In genomic region chr10:128964961-128965360, GRCm38 (mm10) we compare ENCODE assay signal across 24 mouse cellular contexts. TPM values are rescaled to one million over a fixed set of nuclear protein-coding genes. Genes with fewer than 3 reads are reported as not detected.
DNase-seq lines count a peak whose midpoint lies in the region; ATAC-seq lines count a peak whose summit lies in the region.
"Had no signal": no experiment of that assay in that cellular context is flagged by ENCODE, and none has a peak within 500 bp of the region (broad histone marks: within the 10 kb centered on the region; RNA-seq: fewer than 3 reads in every experiment).

No protein-coding gene starts in this region.

- H3K4me3 ChIP-seq in heart, embryonic 10.5 days, result no peak overlapping the region
- no peak overlapping the region for H3K4me3 ChIP-seq in liver, embryonic 12.5 days
- H3K4me3 ChIP-seq in limb, embryonic 10.5 days, result no peak overlapping the region
- H3K4me3 ChIP-seq: embryonic facial prominence, embryonic 10.5 days; midbrain, embryonic 13.5 days; neural tube, embryonic 12.5 days had no signal

- no peak overlapping the region for H3K4me2 ChIP-seq in liver, embryonic 12.5 days
- H3K4me2 ChIP-seq: heart, embryonic 11.5 days; midbrain, embryonic 13.5 days; neural tube, embryonic 12.5 days had no signal

- no peak overlapping the region for H3K27ac ChIP-seq in heart, embryonic 10.5 days
- H3K27ac ChIP-seq in liver, embryonic 12.5 days, result no peak overlapping the region
- no peak overlapping the region for H3K27ac ChIP-seq in limb, embryonic 10.5 days
- H3K27ac ChIP-seq: embryonic facial prominence, embryonic 10.5 days; midbrain, embryonic 13.5 days; neural tube, embryonic 12.5 days had no signal

- no peaks in the 10 kb centered on the region for H3K27me3 ChIP-seq in heart, embryonic 10.5 days (ENCODE audit: insufficient read depth, poor library complexity, severe bottlenecking)
- H3K27me3 ChIP-seq in liver, embryonic 12.5 days (replicated peaks), result peaks cover 24% of the 10 kb centered on the region
- no peaks in the 10 kb centered on the region for H3K27me3 ChIP-seq in limb, embryonic 10.5 days (ENCODE audit: low read depth, poor library complexity, severe bottlenecking)
- H3K27me3 ChIP-seq: midbrain, embryonic 13.5 days; neural tube, embryonic 12.5 days had no signal

- H3K36me3 ChIP-seq in heart, embryonic 10.5 days, result no peaks in the 10 kb centered on the region
- no peaks in the 10 kb centered on the region for H3K36me3 ChIP-seq in liver, embryonic 12.5 days
- H3K36me3 ChIP-seq in limb, embryonic 10.5 days, result no peaks in the 10 kb centered on the region
- H3K36me3 ChIP-seq: embryonic facial prominence, embryonic 10.5 days; midbrain, embryonic 13.5 days; neural tube, embryonic 12.5 days had no signal

- H3K4me1 ChIP-seq in heart, embryonic 10.5 days, result no peaks in the 10 kb centered on the region
- no peaks in the 10 kb centered on the region for H3K4me1 ChIP-seq in liver, embryonic 12.5 days
- H3K4me1 ChIP-seq in limb, embryonic 10.5 days, result no peaks in the 10 kb centered on the region
- H3K4me1 ChIP-seq: embryonic facial prominence, embryonic 10.5 days; midbrain, embryonic 13.5 days; neural tube, embryonic 12.5 days had no signal

- H3K9ac ChIP-seq in liver, embryonic 12.5 days, result no peak overlapping the region
- H3K9ac ChIP-seq: midbrain, embryonic 13.5 days; neural tube, embryonic 12.5 days had no signal

- DNase-seq in heart, adult 11 months, result peak; percentile 41
- no peak for DNase-seq in heart, embryonic 10.5 days (ENCODE audit: low spot score)
- peak; percentile 57 for DNase-seq in kidney, postnatal 10 days
- DNase-seq in yolk sac, embryonic 10.5 days (ENCODE audit: low spot score), result peak; percentile 87
- DNase-seq in limb, embryonic 10.5 days (ENCODE audit: low spot score), result no peak
- DNase-seq in lung, postnatal 36 days, result no peak
- DNase-seq: adrenal gland, adult 8-10 months; cerebellum, adult 9-10 months; gastrocnemius, postnatal 36 days; heart, postnatal 10 days; right cerebral cortex, adult 18-20 months; thymus, postnatal 36 days had no signal

- peak; percentile 80 for ATAC-seq in liver, embryonic 12.5 days
- ATAC-seq in inflammation-experienced regulatory T-cells, adult 6 months, result no peak
- ATAC-seq: forebrain, embryonic 14.5 days; lung, postnatal 0 days; midbrain, embryonic 13.5 days had no signal

- no peaks in the 10 kb centered on the region for H3K9me3 ChIP-seq in heart, embryonic 10.5 days
- no peaks in the 10 kb centered on the region for H3K9me3 ChIP-seq in liver, embryonic 12.5 days (replicated peaks)
- no peaks in the 10 kb centered on the region for H3K9me3 ChIP-seq in limb, embryonic 10.5 days (replicated peaks)
- H3K9me3 ChIP-seq: embryonic facial prominence, embryonic 10.5 days; midbrain, embryonic 13.5 days; neural tube, embryonic 12.5 days had no signal

- 75% methylated on average over 2 of the region's 2 CpGs for WGBS in heart, embryonic 10.5 days
- 43% methylated on average over 2 of the region's 2 CpGs for WGBS in liver, embryonic 12.5 days (ENCODE audit: insufficient replicate concordance)
- 80% methylated on average over 2 of the region's 2 CpGs for WGBS in limb, embryonic 10.5 days

RNA-seq across cellular contexts. Expression of gene Mettl7b, which starts 4.2 kb away (rescaled TPM):
- not detected in 2 replicates for polyA plus RNA-seq in heart, embryonic 10.5 days (2016; fragmentation: Nextera tagmentation; extraction: Ambion mirVana)
- polyA plus RNA-seq in liver, embryonic 12.5 days (2016; fragmentation: Nextera tagmentation; extraction: Ambion mirVana), result not detected in 2 replicates
- not detected for polyA plus RNA-seq in inflammation-experienced regulatory T-cells, adult 6 months (2017; shearing (Covaris generic))
- polyA plus RNA-seq in limb, embryonic 10.5 days (2016; fragmentation: Nextera tagmentation; extraction: Ambion mirVana), result 0.11 TPM in 1 of 2 replicates, not detected in the other
- polyA plus RNA-seq: embryonic facial prominence, embryonic 10.5 days; forebrain, embryonic 14.5 days; heart, embryonic 11.5 days; hindbrain, embryonic 11.5 days; midbrain, embryonic 13.5 days; neural tube, embryonic 12.5 days had no signal

RNA-seq across cellular contexts. Expression of gene Olfr9, which starts 24.3 kb away (rescaled TPM):
- not detected in 2 replicates for polyA plus RNA-seq in heart, embryonic 10.5 days (2016; fragmentation: Nextera tagmentation; extraction: Ambion mirVana)
- polyA plus RNA-seq in liver, embryonic 12.5 days (2016; fragmentation: Nextera tagmentation; extraction: Ambion mirVana), result not detected in 2 replicates
- polyA plus RNA-seq in inflammation-experienced regulatory T-cells, adult 6 months (2017; shearing (Covaris generic)), result not detected
- not detected in 2 replicates for polyA plus RNA-seq in limb, embryonic 10.5 days (2016; fragmentation: Nextera tagmentation; extraction: Ambion mirVana)
- polyA plus RNA-seq: embryonic facial prominence, embryonic 10.5 days; forebrain, embryonic 14.5 days; heart, embryonic 11.5 days; hindbrain, embryonic 11.5 days; intestine, embryonic 14.5 days; limb, embryonic 14.5 days; lung, postnatal 0 days; midbrain, embryonic 13.5 days; neural tube, embryonic 12.5 days; testis, adult 2 months had no signal

RNA-seq across cellular contexts. Expression of gene Itga7, which starts 31.3 kb away (rescaled TPM):
- polyA plus RNA-seq in heart, embryonic 10.5 days (2016; fragmentation: Nextera tagmentation; extraction: Ambion mirVana), result 1.1 and 1.3 TPM in 2 replicates
- polyA plus RNA-seq in liver, embryonic 12.5 days (2016; fragmentation: Nextera tagmentation; extraction: Ambion mirVana), result 0.12 and 0.17 TPM in 2 replicates
- polyA plus RNA-seq in inflammation-experienced regulatory T-cells, adult 6 months (2017; shearing (Covaris generic)), result 1 to 10 TPM; 3.6 to 5.1 (median 4.8) TPM
- polyA plus RNA-seq in limb, embryonic 10.5 days (2016; fragmentation: Nextera tagmentation; extraction: Ambion mirVana), result 0.15 and 0.24 TPM in 2 replicates

RNA-seq across cellular contexts. Expression of gene Bloc1s1, which starts 41.1 kb away (rescaled TPM):
- 182 and 194 TPM in 2 replicates for polyA plus RNA-seq in heart, embryonic 10.5 days (2016; fragmentation: Nextera tagmentation; extraction: Ambion mirVana)
- 82.5 and 83.0 TPM in 2 replicates for polyA plus RNA-seq in liver, embryonic 12.5 days (2016; fragmentation: Nextera tagmentation; extraction: Ambion mirVana)
- 100 to 1,000 TPM; 196 to 255 (median 212) TPM for polyA plus RNA-seq in inflammation-experienced regulatory T-cells, adult 6 months (2017; shearing (Covaris generic))
- polyA plus RNA-seq in limb, embryonic 10.5 days (2016; fragmentation: Nextera tagmentation; extraction: Ambion mirVana), result 168 and 182 TPM in 2 replicates

RNA-seq across cellular contexts. Expression of gene Rdh5, which starts 42.3 kb away (rescaled TPM):
- polyA plus RNA-seq in heart, embryonic 10.5 days (2016; fragmentation: Nextera tagmentation; extraction: Ambion mirVana), result 8.8 and 9.9 TPM in 2 replicates
- polyA plus RNA-seq in liver, embryonic 12.5 days (2016; fragmentation: Nextera tagmentation; extraction: Ambion mirVana), result 8.2 and 9.0 TPM in 2 replicates
- polyA plus RNA-seq in inflammation-experienced regulatory T-cells, adult 6 months (2017; shearing (Covaris generic)), result 10 to 100 TPM in 2 of 3 experiments, 1 to 10 TPM in 1; 5.1 to 12.9 (median 11.9) TPM
- 9.2 and 10.2 TPM in 2 replicates for polyA plus RNA-seq in limb, embryonic 10.5 days (2016; fragmentation: Nextera tagmentation; extraction: Ambion mirVana)

Comparison
In these comparisons a context has a peak if more than half of its experiments do, and no peak if none do; other contexts are left out.
1. DNase-seq: peak in heart, adult 11 months (single experiment), kidney, postnatal 10 days (single experiment) and yolk sac, embryonic 10.5 days (single experiment); none in heart, embryonic 10.5 days (single experiment), limb, embryonic 10.5 days (single experiment) and lung, postnatal 36 days (single experiment).